Mouse (Mus musculus): ENCODE data around the gene Tnpo2.

Gene Tnpo2

GRCm38 (mm10) chr8:85026670-85027515, 9.8 kb upstream of the Tnpo2 start, which contains the start of gene Trir:
Gene Trir, plus strand, starts transcription at chr8:85026823.
- in situ Hi-C loops (cut with MboI, MseI), result no loop called here

DNA sequence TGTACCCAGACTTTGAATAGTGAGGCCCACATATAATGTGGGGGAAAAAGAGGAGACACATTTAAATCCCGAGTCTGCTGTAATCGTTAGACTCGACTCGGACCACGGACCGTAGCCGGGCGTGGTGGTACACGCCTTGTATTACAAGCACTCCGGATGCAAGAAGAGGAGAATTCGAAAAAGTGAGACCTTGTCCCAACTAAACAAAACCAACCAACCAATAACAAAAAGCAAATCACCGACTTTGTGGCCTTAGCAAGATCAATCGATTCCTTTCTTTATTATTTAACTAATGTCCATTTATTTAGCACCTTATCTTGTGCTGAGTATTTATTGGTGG, 9.2 kb upstream of the Tnpo2 start:
- in situ Hi-C loops (cut with MboI, MseI), result no loop called here

GRCm38 (mm10) chr8:85027922-85028321, 8.8 kb upstream of the Tnpo2 start:
- in situ Hi-C loops (cut with MboI, MseI), result no loop called here

DNA sequence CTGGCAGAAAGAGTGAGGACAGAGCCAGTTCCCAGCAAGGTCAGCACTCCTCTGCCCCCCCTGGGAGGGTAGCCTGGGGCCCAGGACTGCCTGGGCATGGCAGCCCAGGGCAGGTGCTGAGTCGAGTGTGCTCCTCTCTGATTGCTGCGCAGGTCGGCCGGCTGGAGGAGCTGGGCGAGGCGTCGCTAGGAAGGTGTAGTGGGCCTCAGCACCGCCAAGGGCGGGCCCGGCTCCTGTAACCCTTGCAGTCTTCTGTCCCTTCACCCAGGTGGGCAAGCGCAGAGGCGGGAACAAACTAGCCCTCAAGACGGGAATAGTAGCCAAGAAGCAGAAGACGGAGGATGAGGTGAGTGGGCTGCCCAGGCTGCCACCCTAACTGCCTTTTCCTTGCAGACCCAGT, 7.4 kb upstream of the Tnpo2 start:
- in situ Hi-C loops (cut with MboI, MseI), result no loop called here

GRCm38 (mm10) chr8:85032622-85033311, 3.9 kb upstream of the Tnpo2 start:
- in situ Hi-C loops (cut with MboI, MseI), result no loop called here

DNA sequence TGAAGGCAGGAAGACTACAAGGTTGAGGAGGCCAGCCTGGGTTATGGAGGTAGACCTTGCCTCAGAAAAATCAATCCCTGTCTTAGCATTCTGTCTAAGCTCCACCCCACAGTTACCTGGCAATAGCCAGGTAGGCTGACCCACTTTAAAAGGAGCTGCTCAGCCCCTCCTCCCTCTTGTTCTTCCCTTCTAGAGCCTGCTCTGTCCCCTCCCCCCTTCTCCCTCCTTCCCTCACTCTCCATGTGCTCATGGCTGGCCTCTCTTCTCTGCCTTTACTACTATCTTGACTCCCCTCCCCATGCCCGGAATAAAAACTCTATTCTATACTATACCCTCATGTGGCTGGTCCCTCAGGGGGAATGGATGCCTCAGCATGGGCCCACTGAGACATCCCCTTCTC, 2.8 kb upstream of the Tnpo2 start:
- in situ Hi-C loops (cut with MboI, MseI), result no loop called here

- in situ Hi-C loops (cut with MboI, MseI), result no loop called here
Measured at GRCm38 (mm10) chr8:85034764-85035163, 2.0 kb upstream of the Tnpo2 start.

DNA sequence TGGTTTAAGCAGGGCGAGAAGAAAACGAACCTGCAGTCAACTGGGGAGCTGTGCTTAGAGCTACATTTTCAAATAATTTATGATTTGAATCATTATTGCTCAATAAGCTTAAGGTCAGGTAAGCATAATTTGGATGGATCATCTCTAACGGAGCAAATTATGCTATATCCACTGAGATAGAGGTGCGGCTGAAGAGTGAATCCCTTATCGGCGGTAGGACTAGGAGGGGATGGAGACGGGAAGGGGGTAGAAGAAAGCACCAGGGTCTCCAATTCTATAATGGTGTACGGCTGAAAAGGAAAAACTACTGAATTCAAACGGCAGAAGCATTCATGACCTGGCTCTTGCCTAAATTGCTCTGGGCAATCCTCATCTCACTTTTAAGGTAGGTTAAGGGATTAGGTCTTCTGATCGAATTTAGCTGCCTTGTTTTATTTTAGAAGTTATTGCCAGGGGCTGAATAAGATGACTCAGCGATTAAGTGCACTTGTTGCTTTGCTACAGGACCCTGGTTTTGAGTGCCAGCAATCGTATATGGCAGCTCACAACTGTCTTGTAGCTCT, 1.5 kb upstream of the Tnpo2 start:
- in situ Hi-C loops (cut with MboI, MseI), result no loop called here

- in situ Hi-C loops (cut with MboI, MseI), result no loop called here
Measured at GRCm38 (mm10) chr8:85035728-85036310, 896 bp upstream of the Tnpo2 start.

DNA sequence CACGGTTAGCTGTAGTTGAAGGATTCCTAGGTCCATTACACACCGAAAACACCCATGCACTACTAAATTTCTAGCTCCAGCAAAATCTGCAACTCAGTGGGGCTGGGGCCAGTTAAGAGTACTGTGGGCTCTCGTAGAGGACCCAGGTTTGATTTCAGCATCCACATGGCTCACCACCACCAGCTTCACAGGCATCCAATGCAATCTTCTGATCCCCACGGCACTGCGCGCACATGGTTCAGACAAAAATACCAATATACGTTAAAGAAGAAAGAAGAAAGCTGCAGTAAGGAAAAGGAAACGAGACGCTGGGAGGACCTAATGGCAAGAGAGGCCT, 366 bp upstream of the Tnpo2 start:
- in situ Hi-C loops (cut with MboI, MseI), result no loop called here

DNA sequence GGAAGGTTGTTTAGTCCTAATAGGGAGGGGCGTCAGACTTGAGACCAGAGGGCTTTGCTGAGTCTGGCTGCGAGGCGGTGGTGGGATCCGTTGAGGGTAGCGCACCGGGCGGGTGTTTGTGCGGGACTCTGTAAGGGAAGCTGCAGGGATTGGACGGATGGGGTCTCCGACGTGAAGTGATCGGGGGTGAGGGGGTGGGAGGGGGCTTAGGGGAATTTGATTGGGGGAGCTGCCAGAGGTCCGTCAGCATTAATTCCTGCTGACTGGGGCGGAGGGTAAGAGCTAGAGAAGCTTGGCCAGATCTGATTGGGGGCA, 608 bp downstream of the Tnpo2 start:
- in situ Hi-C loops (cut with MboI, MseI), result no loop called here

GRCm38 (mm10) chr8:85037681-85038531, 1.2 kb downstream of the Tnpo2 start:
- in situ Hi-C loops (cut with MboI, MseI), result no loop called here

GRCm38 (mm10) chr8:85043619-85044018, 6.9 kb downstream of the Tnpo2 start:
- in situ Hi-C loops (cut with MboI, MseI), result no loop called here

GRCm38 (mm10) chr8:85057367-85057766, 20.7 kb downstream of the Tnpo2 start:
- in situ Hi-C loops (cut with MboI, MseI), result no loop called here

GRCm38 (mm10) chr8:85059879-85060616, 23.3 kb downstream of the Tnpo2 start, which contains the start of gene Fbxw9:
Gene Fbxw9, plus strand, starts transcription at chr8:85060055.
- in situ Hi-C loops (cut with MboI, MseI), result loop anchor here (5.0 kb wide), 1 partner anchor 93 kb away; the partner anchor contains the start of genes Gm49661, Prdx2 and Rnaseh2a

DNA sequence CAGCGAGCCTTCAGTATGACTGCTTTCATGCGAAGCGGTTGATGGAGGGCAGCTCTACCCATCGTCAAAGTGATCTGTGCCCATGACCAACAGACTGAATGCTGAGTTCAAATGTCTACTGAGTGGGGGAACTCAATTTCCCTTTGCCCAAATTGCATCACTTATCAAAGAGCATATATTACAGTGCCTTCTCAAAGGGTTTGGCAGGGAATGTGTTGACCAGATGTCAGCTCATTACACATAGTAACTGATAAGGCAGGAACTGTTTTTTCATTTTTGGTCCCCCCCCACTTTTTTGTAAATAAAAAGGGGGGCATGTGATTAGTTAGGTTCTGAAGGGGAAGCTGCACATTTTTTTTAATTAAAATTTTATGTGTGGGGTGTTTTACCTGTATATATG, 25.9 kb downstream of the Tnpo2 start:
- in situ Hi-C loops (cut with MboI, MseI), result loop anchor here (5.0 kb wide), 1 partner anchor 95 kb away; the partner anchor contains the start of genes Gm49661, Prdx2 and Rnaseh2a

DNA sequence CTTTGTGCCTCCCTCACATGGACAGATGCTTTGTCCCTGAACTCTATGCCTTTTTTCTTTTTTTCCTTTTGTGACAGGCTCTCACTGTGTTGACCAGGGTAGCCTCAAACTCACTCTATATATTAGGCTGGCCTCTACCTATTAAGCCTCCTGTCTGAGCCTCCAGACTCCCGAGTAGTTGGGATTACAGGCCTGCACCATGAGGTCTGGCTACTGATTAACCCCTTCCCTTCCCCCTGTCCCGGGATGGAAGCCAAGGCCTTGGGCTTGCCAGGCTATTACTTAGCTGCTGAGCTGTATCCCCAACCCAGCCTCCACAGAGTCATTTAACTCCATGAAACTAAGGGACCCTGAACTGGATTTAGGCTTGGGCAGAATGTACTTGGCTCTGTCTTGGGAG, 28.5 kb downstream of the Tnpo2 start:
- in situ Hi-C loops (cut with MboI, MseI), result no loop called here

DNA sequence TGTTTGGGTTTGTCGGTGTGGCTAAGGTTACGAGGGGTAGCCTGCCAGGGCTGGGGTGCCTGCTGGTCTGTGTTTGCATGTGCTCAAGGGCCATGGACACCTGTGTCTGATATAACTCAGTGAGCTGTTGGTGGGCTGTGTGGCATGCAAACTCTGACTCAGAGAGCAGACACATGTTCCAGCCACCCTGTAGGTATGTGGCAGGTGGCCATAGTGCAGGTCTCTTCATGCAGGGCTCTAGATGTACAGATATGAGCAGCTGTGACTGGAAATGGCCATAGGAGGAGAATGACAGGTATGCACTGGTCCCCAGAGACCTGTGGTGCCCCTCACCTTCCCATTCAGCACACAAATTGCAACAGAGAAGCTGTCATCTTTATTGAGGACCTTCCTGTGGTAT, 30.4 kb downstream of the Tnpo2 start:
- in situ Hi-C loops (cut with MboI, MseI), result no loop called here

- in situ Hi-C loops (cut with MboI, MseI), result no loop called here
Measured at GRCm38 (mm10) chr8:85067982-85068381, 31.3 kb downstream of the Tnpo2 start, which contains the start of gene Gm5741. Gene Gm5741, minus strand, starts transcription at chr8:85067982.

DNA sequence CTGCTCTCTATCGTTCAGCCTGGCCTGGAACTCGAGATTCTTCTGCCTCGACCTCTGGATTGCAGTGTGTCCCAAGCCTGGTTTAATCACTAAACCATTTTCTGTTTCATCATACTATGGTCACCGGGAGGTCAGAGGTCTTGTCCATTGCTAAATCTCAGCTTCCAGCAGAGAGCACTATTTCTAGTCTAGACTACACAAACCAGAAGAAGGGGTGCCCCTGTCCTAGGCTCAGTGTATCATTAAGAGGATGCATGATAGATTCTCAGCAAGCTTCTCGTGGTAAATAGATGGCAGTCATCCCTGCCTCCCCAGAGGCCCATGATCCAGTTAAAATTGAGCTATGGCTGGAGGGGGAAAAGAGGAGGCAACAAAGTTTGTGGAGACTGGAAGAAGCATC, 34.3 kb downstream of the Tnpo2 start:
- in situ Hi-C loops (cut with MboI, MseI), result no loop called here

All from T-helper 2 cell (primary cell).